Mouse (Mus musculus): ENCODE data around the gene Smlr1.

DNA sequence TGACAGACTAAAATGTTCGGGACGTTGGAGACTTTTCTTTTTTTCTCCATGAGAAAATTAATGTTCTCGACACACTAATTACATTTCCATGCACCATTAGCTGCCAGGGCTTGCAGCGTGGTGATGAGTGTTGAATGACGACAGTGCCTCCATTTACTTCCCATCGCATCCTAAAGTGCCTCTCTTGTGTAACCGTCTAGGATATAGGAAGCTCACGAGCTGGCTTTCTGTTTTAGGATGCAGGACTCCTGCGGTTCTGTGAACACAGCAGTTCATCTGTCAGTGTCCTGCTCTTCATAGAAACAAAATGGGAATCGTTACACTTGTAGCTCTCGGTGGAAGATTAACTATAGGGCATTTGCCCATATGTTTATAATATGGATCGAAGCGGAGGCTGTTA lies 4.7 kb downstream of the Smlr1 start:
- TF ChIP-seq HCFC1 (IDR thresholded peaks at IDR 0.05; ENCODE audit: borderline replicate concordance, insufficient read depth, low read length) (no peak), ZC3H11A (IDR thresholded peaks at IDR 0.05; ENCODE audit: borderline replicate concordance, low read depth, low read length) (no peak), CHD2 (IDR thresholded peaks at IDR 0.05; ENCODE audit: low read depth, low read length) (no peak), ZNF384 (IDR thresholded peaks at IDR 0.05; ENCODE audit: low read depth, low read length) (no peak), MAFK (IDR thresholded peaks at IDR 0.05; ENCODE audit: insufficient read depth, low read depth, low read length) (no peak)

Data from ES-E14 (cell line).